Mouse (Mus musculus) cerebellum, adult 2 months (tissue): ENCODE data around the gene Slc22a4.

Source experiments
- CTCF ChIP-seq: fragments of 200-500 bp; IDR thresholded peaks from 2 replicates; pipeline ENCODE4 v1.5.1; 2011; ENCODE audit warnings: low read depth, mild to moderate bottlenecking, control low read depth, low read length, moderate library complexity, borderline replicate concordance; ENCODE audit not compliant: insufficient read depth
- POLR2A ChIP-seq: fragments of 200-500 bp; IDR thresholded peaks from 2 replicates; pipeline ENCODE4 v1.6.1; 2011; ENCODE audit warnings: low read length, control low read depth, borderline replicate concordance; ENCODE audit not compliant: insufficient read depth

GRCm38 (mm10) chr11:54062086-54062752 lies 34.3 kb upstream of the Slc22a4 start:
- TF ChIP-seq CTCF = no peak
- TF ChIP-seq POLR2A = no peak
